Mouse (Mus musculus) heart, postnatal 0 days (tissue): Measurements from ENCODE around the gene Fam83f.

Experiments
- CTCF ChIP-seq: IDR thresholded peaks from 2 replicates; pipeline ENCODE4 v1.5.1; 2016; ENCODE audit warnings: antibody characterized with exemption, control low read depth, low read depth
- EP300 ChIP-seq: IDR thresholded peaks from 2 replicates; pipeline ENCODE4 v1.6.1; 2016; ENCODE audit warnings: antibody characterized with exemption, low read depth

GRCm38 (mm10) chr15:80680347-80681030 lies 8.8 kb downstream of the Fam83f start:
- TF ChIP-seq CTCF, result no peak
- no peak for TF ChIP-seq EP300
